Mouse (Mus musculus): ENCODE data around the gene Ppp2r1b. TPM values are rescaled to one million over a fixed set of nuclear protein-coding genes. Genes with fewer than 3 reads are reported as not detected.

The Ppp2r1b gene
- total and polyA plus RNA-seq, 3 experiments = 39.6 to 66.6 (median 42.1) TPM

DNA sequence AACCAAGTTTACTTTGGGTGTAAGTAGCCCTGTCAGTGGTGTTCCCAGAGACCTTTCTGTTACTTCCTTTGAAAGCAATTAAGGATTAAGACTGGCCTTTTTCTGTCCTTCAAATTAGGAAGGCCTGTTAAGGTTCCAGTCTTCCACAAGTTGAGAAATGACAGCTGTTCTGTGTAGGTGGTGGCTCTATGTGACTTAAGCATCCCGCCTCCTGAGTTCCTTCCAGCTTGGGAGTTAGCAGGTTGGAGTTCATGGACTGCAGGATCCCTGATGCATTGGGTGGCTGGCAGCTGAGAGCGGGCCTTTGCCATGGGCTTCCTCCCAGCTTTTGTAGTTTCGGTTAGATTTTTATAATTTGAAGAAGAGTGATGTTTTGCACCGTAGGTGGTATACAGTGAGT is 30.4 kb downstream of the Ppp2r1b start:
- no peak overlapping the region for H3K27ac ChIP-seq (ENCODE audit: insufficient read depth, low read depth)
- DNase-seq (ENCODE audit: extremely low read depth) = no peak
- H3K79me2 ChIP-seq (replicated peaks; ENCODE audit: control insufficient read depth, extremely low read depth, insufficient read depth, poor library complexity, severe bottlenecking) = peaks cover 6% of the 10 kb centered on the region
- TF ChIP-seq ETS1 (conservative IDR thresholded peaks at IDR 0.05; ENCODE audit: low read depth, low read length) = no peak
- no peak for TF ChIP-seq ZKSCAN1 (IDR thresholded peaks at IDR 0.05; ENCODE audit: borderline replicate concordance, low read depth, low read length)
- no peak for TF ChIP-seq EP300 (IDR thresholded peaks at IDR 0.05; ENCODE audit: low read length)
- TF ChIP-seq NELFE (IDR thresholded peaks at IDR 0.05; ENCODE audit: low read depth, low read length) = no peak
- no peak for TF ChIP-seq CTCF (conservative IDR thresholded peaks at IDR 0.05 in 1 of 2, IDR thresholded peaks at IDR 0.05 in 1 of 2; ENCODE audit: low read depth in 2 of 2, low read length in 2 of 2)
- TF ChIP-seq GABPA (IDR thresholded peaks at IDR 0.05; ENCODE audit: insufficient replicate concordance, low read depth, low read length) = no peak
- no peak for TF ChIP-seq CHD2 (IDR thresholded peaks at IDR 0.05; ENCODE audit: low read length)
- no peaks in the 10 kb centered on the region for H3K4me1 ChIP-seq (ENCODE audit: control insufficient read depth in 1 of 2, insufficient read depth in 2 of 2)
- in situ Hi-C loops (cut with MboI; ENCODE audit: low pct_ligation_motif_present, low pct_unique_long_range_greater_than_20kb, low sequenced_read_pairs) (no loop called here), dilution Hi-C loops (cut with MboI; ENCODE audit: extremely low pct_ligation_motif_present, extremely low pct_unique_long_range_greater_than_20kb, low sequenced_read_pairs) (no loop called here)
- no peaks in the 10 kb centered on the region for H3K27me3 ChIP-seq (replicated peaks)
- no peak overlapping the region for H3K9ac ChIP-seq (ENCODE audit: insufficient read depth, low read depth)
- H3K9me3 ChIP-seq (replicated peaks; ENCODE audit: low read length) = no peaks in the 10 kb centered on the region
- H3K36me3 ChIP-seq (replicated peaks in 1 of 2; ENCODE audit: control insufficient read depth in 1 of 2, insufficient read depth in 1 of 2, low read length in 1 of 2) = peaks cover 84 to 88% of the 10 kb centered on the region in 2 experiments
- H3K4me3 ChIP-seq (replicated peaks in 1 of 3; ENCODE audit: low read depth in 2 of 3, low read length in 2 of 3, poor library complexity in 1 of 3) = no peak overlapping the region
- no peak overlapping the region for H3K4me2 ChIP-seq (ENCODE audit: insufficient read depth, low read depth, poor library complexity, severe bottlenecking)

- TF ChIP-seq MAZ (IDR thresholded peaks at IDR 0.05; ENCODE audit: low read depth, low read length) = no peak
- no peak overlapping the region for H3K9ac ChIP-seq (ENCODE audit: insufficient read depth, low read depth)
- dilution Hi-C loops (cut with MboI; ENCODE audit: extremely low pct_ligation_motif_present, extremely low pct_unique_long_range_greater_than_20kb, low sequenced_read_pairs) = no loop called here
- no peaks in the 10 kb centered on the region for H3K4me1 ChIP-seq (ENCODE audit: control insufficient read depth in 1 of 2, insufficient read depth in 2 of 2)
- no peak overlapping the region for H3K27ac ChIP-seq (ENCODE audit: insufficient read depth, low read depth)
- no peak overlapping the region for H3K4me2 ChIP-seq (ENCODE audit: insufficient read depth, low read depth, poor library complexity, severe bottlenecking)
- H3K9me3 ChIP-seq (replicated peaks; ENCODE audit: low read length) = no peaks in the 10 kb centered on the region
- peaks cover 3% of the 10 kb centered on the region; the same call in 1 of the 2 replicates for H3K79me2 ChIP-seq (replicated peaks; ENCODE audit: control insufficient read depth, extremely low read depth, insufficient read depth, poor library complexity, severe bottlenecking)
- H3K36me3 ChIP-seq (replicated peaks in 1 of 2; ENCODE audit: control insufficient read depth in 1 of 2, insufficient read depth in 1 of 2, low read length in 1 of 2) = peaks cover 81 to 88% of the 10 kb centered on the region in 2 experiments
- DNase-seq (ENCODE audit: extremely low read depth) = no peak
- H3K4me3 ChIP-seq (replicated peaks in 1 of 3; ENCODE audit: low read depth in 2 of 3, low read length in 2 of 3, poor library complexity in 1 of 3) = no peak overlapping the region
- H3K27me3 ChIP-seq (replicated peaks) = no peaks in the 10 kb centered on the region
- in situ Hi-C loops (cut with MboI; ENCODE audit: low pct_ligation_motif_present, low pct_unique_long_range_greater_than_20kb, low sequenced_read_pairs) = no loop called here
These were observed 31.2 kb downstream of the Ppp2r1b start for GRCm38 (mm10) chr9:50876287-50876686.

DNA sequence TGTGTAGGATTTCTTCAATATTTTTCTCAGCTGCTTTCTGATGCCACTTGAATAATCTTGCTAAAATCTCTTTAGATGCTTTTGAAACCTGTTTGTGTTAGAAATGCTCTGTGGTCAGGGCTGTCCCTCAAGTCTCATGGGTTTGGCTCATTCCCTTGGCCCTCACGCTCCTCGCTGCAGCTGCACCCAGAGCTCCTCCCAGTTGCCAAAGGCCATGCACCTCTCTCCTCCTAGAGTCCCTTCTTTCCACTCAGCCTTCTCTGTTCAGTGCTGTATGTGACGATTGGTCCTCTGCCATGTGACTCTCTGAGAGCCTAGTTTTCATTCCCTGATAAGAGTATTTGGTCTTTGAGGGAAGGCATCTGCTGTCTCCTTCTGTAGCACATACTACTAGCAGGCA is 32.3 kb downstream of the Ppp2r1b start:
- dilution Hi-C loops (cut with MboI; ENCODE audit: extremely low pct_ligation_motif_present, extremely low pct_unique_long_range_greater_than_20kb, low sequenced_read_pairs) (no loop called here), in situ Hi-C loops (cut with MboI; ENCODE audit: low pct_ligation_motif_present, low pct_unique_long_range_greater_than_20kb, low sequenced_read_pairs) (no loop called here)
- no peak for DNase-seq (ENCODE audit: extremely low read depth)
- Histone ChIP-seq H3K79me2 (replicated peaks; ENCODE audit: control insufficient read depth, extremely low read depth, insufficient read depth, poor library complexity, severe bottlenecking) (peaks cover 3% of the 10 kb centered on the region; the same call in 1 of the 2 replicates), H3K36me3 (replicated peaks in 1 of 2; ENCODE audit: control insufficient read depth in 1 of 2, insufficient read depth in 1 of 2, low read length in 1 of 2) (peaks cover 85 to 95% of the 10 kb centered on the region in 2 experiments), H3K4me3 (replicated peaks in 1 of 3; ENCODE audit: low read depth in 2 of 3, low read length in 2 of 3, poor library complexity in 1 of 3) (no peak overlapping the region), H3K9ac (ENCODE audit: insufficient read depth, low read depth) (no peak overlapping the region), H3K4me1 (ENCODE audit: control insufficient read depth in 1 of 2, insufficient read depth in 2 of 2) (no peaks in the 10 kb centered on the region), H3K27ac (ENCODE audit: insufficient read depth, low read depth) (no peak overlapping the region), H3K9me3 (replicated peaks; ENCODE audit: low read length) (no peaks in the 10 kb centered on the region), H3K4me2 (ENCODE audit: insufficient read depth, low read depth, poor library complexity, severe bottlenecking) (no peak overlapping the region), H3K27me3 (replicated peaks) (no peaks in the 10 kb centered on the region)
- TF ChIP-seq EP300 (IDR thresholded peaks at IDR 0.05; ENCODE audit: low read length) (no peak), JUND (conservative IDR thresholded peaks at IDR 0.05; ENCODE audit: low read depth, low read length) (no peak), MXI1 (IDR thresholded peaks at IDR 0.05; ENCODE audit: low read depth, low read length) (no peak), CHD2 (IDR thresholded peaks at IDR 0.05; ENCODE audit: low read length) (no peak), KAT2A (IDR thresholded peaks at IDR 0.05; ENCODE audit: insufficient replicate concordance, low read length) (no peak), CHD1 (IDR thresholded peaks at IDR 0.05; ENCODE audit: low read depth, low read length) (no peak), ZNF384 (IDR thresholded peaks at IDR 0.05; ENCODE audit: low read depth, low read length) (no peak), ZKSCAN1 (IDR thresholded peaks at IDR 0.05; ENCODE audit: borderline replicate concordance, low read depth, low read length) (no peak), IRF4 (IDR thresholded peaks at IDR 0.05; ENCODE audit: low read depth, low read length) (no peak), SIN3A (IDR thresholded peaks at IDR 0.05; ENCODE audit: low read length) (no peak), ZMIZ1 (IDR thresholded peaks at IDR 0.05; ENCODE audit: low read depth, low read length) (no peak), JUN (IDR thresholded peaks at IDR 0.05; ENCODE audit: insufficient read depth, low read depth, low read length) (no peak), UBTF (IDR thresholded peaks at IDR 0.05; ENCODE audit: low read depth, low read length) (no peak), CTCF (conservative IDR thresholded peaks at IDR 0.05 in 1 of 2, IDR thresholded peaks at IDR 0.05 in 1 of 2; ENCODE audit: low read depth in 2 of 2, low read length in 2 of 2) (no peak), HCFC1 (IDR thresholded peaks at IDR 0.05; ENCODE audit: low read depth, low read length) (no peak), MAFK (IDR thresholded peaks at IDR 0.05; ENCODE audit: insufficient replicate concordance, low read length) (no peak), E2F4 (IDR thresholded peaks at IDR 0.05; ENCODE audit: insufficient replicate concordance, low read depth, low read length) (no peak), USF1 (IDR thresholded peaks at IDR 0.05; ENCODE audit: low read depth, low read length) (no peak), BHLHE40 (IDR thresholded peaks at IDR 0.05; ENCODE audit: low read depth, low read length) (no peak)
